Mouse (Mus musculus): ENCODE measurements around the gene Ankmy1. TPM values are rescaled to one million over a fixed set of nuclear protein-coding genes. Genes with fewer than 3 reads are reported as not detected.

The Ankmy1 gene
- polyA plus RNA-seq, 1 experiment from 2014 or later, result 0.45 TPM

GRCm38 (mm10) chr1:92832011-92833010 is 70.4 kb downstream of the Ankmy1 start:
- Histone ChIP-seq H3K9me3 (no peaks in the 10 kb centered on the region), H3K4me2 (replicated peaks) (peak overlapping the region; percentile 84), H3K9ac (replicated peaks) (peak overlapping the region; percentile 98), H3K4me3 (peak overlapping the region; percentile 93), H3K27ac (replicated peaks) (peak overlapping the region; percentile 96), H3K27me3 (peaks cover 30% of the 10 kb centered on the region), H3K4me1 (peaks cover 44% of the 10 kb centered on the region), H3K36me3 (peaks cover 22% of the 10 kb centered on the region)
- under 1% methylated on average over 62 of the region's 62 CpGs for WGBS
- ATAC-seq (ENCODE audit: low FRiP score, low read depth), result peak; percentile 34

GRCm38 (mm10) chr1:92831188-92832001 is 71.3 kb downstream of the Ankmy1 start, which contains the start of gene Gpc1:
TSS of gene Gpc1 (plus strand) at chr1:92831645.
- ATAC-seq (ENCODE audit: low FRiP score, low read depth), result peak; percentile 79
- H3K9ac ChIP-seq (replicated peaks), result peak within 1 kb of the TSS; percentile 98
- peaks cover 32% of the 10 kb centered on the region for H3K27me3 ChIP-seq
- H3K4me1 ChIP-seq, result peaks cover 37% of the 10 kb centered on the region
- peak within 1 kb of the TSS; percentile 96 for H3K27ac ChIP-seq (replicated peaks)
- H3K4me3 ChIP-seq, result peak within 1 kb of the TSS; percentile 93
- WGBS, result under 1% methylated on average over 66 of the region's 99 CpGs
- no peaks in the 10 kb centered on the region for H3K9me3 ChIP-seq
- H3K4me2 ChIP-seq (replicated peaks), result peak within 1 kb of the TSS; percentile 84
- H3K36me3 ChIP-seq, result peaks cover 17% of the 10 kb centered on the region

GRCm38 (mm10) chr1:92830626-92831187 is 72.0 kb downstream of the Ankmy1 start:
- 7% methylated on average over 13 of the region's 13 CpGs for WGBS
- peak overlapping the region; percentile 84 for H3K4me2 ChIP-seq (replicated peaks)
- peak overlapping the region; percentile 96 for H3K27ac ChIP-seq (replicated peaks)
- H3K9ac ChIP-seq (replicated peaks), result peak overlapping the region; percentile 98
- H3K27me3 ChIP-seq, result peaks cover 32% of the 10 kb centered on the region
- peaks cover 10% of the 10 kb centered on the region for H3K36me3 ChIP-seq
- no peaks in the 10 kb centered on the region for H3K9me3 ChIP-seq
- H3K4me3 ChIP-seq, result peak overlapping the region; percentile 93
- peak; percentile 3; the same call in 1 of the 2 replicates for ATAC-seq (ENCODE audit: low FRiP score, low read depth)
- H3K4me1 ChIP-seq, result peaks cover 37% of the 10 kb centered on the region

GRCm38 (mm10) chr1:92815756-92816294 is 86.9 kb downstream of the Ankmy1 start:
- ATAC-seq (ENCODE audit: low FRiP score, low read depth), result no peak
- no peak overlapping the region for H3K4me2 ChIP-seq (replicated peaks)
- no peak overlapping the region for H3K9ac ChIP-seq (replicated peaks)
- H3K4me1 ChIP-seq, result no peaks in the 10 kb centered on the region
- no peaks in the 10 kb centered on the region for H3K9me3 ChIP-seq
- no peak overlapping the region for H3K4me3 ChIP-seq
- no peak overlapping the region for H3K27ac ChIP-seq (replicated peaks)
- 77% methylated on average over 5 of the region's 5 CpGs for whole genome bisulfite sequencing
- no peaks in the 10 kb centered on the region for H3K27me3 ChIP-seq
- H3K36me3 ChIP-seq, result no peaks in the 10 kb centered on the region

- no peak for ATAC-seq (ENCODE audit: low FRiP score, low read depth)
- Histone ChIP-seq H3K27me3 (no peaks in the 10 kb centered on the region), H3K9me3 (no peaks in the 10 kb centered on the region), H3K27ac (replicated peaks) (no peak overlapping the region), H3K4me2 (replicated peaks) (no peak overlapping the region), H3K4me1 (no peaks in the 10 kb centered on the region), H3K9ac (replicated peaks) (no peak overlapping the region), H3K4me3 (no peak overlapping the region), H3K36me3 (no peaks in the 10 kb centered on the region)
- 74% methylated on average over 9 of the region's 9 CpGs for WGBS
Measured at GRCm38 (mm10) chr1:92815100-92815499, 87.6 kb downstream of the Ankmy1 start.

GRCm38 (mm10) chr1:92814319-92814718 is 88.4 kb downstream of the Ankmy1 start:
- Histone ChIP-seq H3K9ac (replicated peaks) (no peak overlapping the region), H3K9me3 (peaks cover 5% of the 10 kb centered on the region; the same call in 1 of the 2 replicates), H3K4me2 (replicated peaks) (no peak overlapping the region), H3K36me3 (no peaks in the 10 kb centered on the region), H3K4me3 (no peak overlapping the region), H3K27me3 (no peaks in the 10 kb centered on the region), H3K4me1 (no peaks in the 10 kb centered on the region), H3K27ac (replicated peaks) (no peak overlapping the region)
- no peak for ATAC-seq (ENCODE audit: low FRiP score, low read depth)
- WGBS, result 76% methylated on average over 5 of the region's 5 CpGs

MicroRNA genes within 50 kb of the gene (microRNA counts, 519-probe panel; counts per million panel counts)
- 6,979 counts per million, percentile 77 among the panel's probes with 10 or more counts for microRNA mmu-miR-149

Small RNA genes within 50 kb of the gene (microRNA-seq; reads per million reads assigned to microRNA genes)
- 14,415 reads per million, percentile 97 among the genes with 10 or more reads in this experiment for gene Mir149

Other genes with a start within 250 kb of the Ankmy1 start
- 82.4 and 89.5 TPM in 2 replicates for gene Gpc1, start 71.3 kb downstream of the Ankmy1 start, polyA plus RNA-seq (2016; fragmentation: Nextera tagmentation; extraction: Ambion mirVana)
- 14.6 and 16.7 TPM in 2 replicates for gene Dusp28, start 4.1 kb upstream of the Ankmy1 start, polyA plus RNA-seq (2016; fragmentation: Nextera tagmentation; extraction: Ambion mirVana)
- gene Rnpepl1, start 7.9 kb upstream of the Ankmy1 start, polyA plus RNA-seq (2016; fragmentation: Nextera tagmentation; extraction: Ambion mirVana), result 27.6 and 29.9 TPM in 2 replicates
- 55.2 TPM in 2 replicates for gene Capn10, start 31.5 kb upstream of the Ankmy1 start, polyA plus RNA-seq (2016; fragmentation: Nextera tagmentation; extraction: Ambion mirVana)
- gene Gpr35, start 48.0 kb upstream of the Ankmy1 start, polyA plus RNA-seq (2016; fragmentation: Nextera tagmentation; extraction: Ambion mirVana), result 0.27 and 0.45 TPM in 2 replicates
- gene Aqp12, start 103.4 kb upstream of the Ankmy1 start, polyA plus RNA-seq (2016; fragmentation: Nextera tagmentation; extraction: Ambion mirVana), result not detected in 2 replicates
- 125 and 126 TPM in 2 replicates for gene Kif1a, start 199.0 kb upstream of the Ankmy1 start, polyA plus RNA-seq (2016; fragmentation: Nextera tagmentation; extraction: Ambion mirVana)
- not detected in 2 replicates for gene Agxt, start 232.3 kb upstream of the Ankmy1 start, polyA plus RNA-seq (2016; fragmentation: Nextera tagmentation; extraction: Ambion mirVana)

All from midbrain, embryonic 12.5 days (tissue).